Mouse (Mus musculus): ENCODE results near the gene Nat8f1.
A peak's percentile ranks its signal among the peaks of the same experiment; 100 is the strongest.
"Not testable (repeated sequence)": the region's sequence is repeated elsewhere in the genome, so short reads cannot be mapped to it uniquely, and the experiment has no call there.

Gene Nat8f1

DNA sequence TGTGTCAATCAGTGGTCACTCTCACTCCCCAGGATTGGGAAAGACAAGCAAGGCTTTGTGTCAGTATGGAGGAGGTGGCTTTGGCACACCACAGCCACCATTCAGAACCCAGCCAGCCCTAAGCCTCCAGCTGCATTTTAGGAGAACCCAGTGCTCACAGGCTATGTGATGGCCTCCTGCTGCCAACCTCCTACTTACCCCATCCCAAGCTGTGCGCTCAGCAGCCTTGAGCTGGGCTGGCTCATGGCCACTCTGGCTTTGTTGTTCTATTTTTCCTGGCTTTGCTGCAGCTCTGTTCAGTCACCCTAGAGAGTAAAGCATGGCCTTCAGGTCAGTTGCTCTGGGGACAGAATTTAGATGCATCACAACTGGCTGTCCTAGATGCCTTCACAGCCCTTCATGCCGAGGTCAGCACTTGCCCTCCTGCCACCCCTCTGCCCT is 8.6 kb downstream of the Nat8f1 start:
- peak; percentile 68 for DNase-seq (ENCODE audit: low read depth, low spot score)

DNA sequence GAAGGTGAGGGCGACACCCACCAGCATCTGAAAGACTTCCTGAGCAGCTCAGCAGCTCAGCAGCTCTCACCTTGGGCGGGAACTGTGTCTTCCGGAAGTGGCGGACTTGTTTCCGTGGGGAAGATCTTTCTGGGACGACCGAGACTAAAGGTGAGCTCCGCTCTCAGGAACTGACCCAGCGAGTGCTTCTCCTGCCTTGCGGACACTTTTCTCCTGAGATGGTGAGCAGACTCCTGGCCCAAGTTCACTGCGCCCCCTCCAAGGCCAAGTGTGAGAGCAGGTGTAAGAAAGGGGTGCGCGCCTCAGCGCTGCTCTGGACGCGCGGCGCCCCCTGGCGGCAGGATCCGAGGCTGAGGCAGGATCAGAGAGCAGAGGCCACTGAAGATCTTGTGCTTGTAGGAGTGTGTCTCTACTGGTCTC is 10.8 kb downstream of the Nat8f1 start, which contains the start of gene Nat8f4:
TSS of gene Nat8f4 (minus strand) at position 243 of the 420 bp plus-strand sequence.
- peak; percentile 8 for DNase-seq (ENCODE audit: low read depth, low spot score)

DNA sequence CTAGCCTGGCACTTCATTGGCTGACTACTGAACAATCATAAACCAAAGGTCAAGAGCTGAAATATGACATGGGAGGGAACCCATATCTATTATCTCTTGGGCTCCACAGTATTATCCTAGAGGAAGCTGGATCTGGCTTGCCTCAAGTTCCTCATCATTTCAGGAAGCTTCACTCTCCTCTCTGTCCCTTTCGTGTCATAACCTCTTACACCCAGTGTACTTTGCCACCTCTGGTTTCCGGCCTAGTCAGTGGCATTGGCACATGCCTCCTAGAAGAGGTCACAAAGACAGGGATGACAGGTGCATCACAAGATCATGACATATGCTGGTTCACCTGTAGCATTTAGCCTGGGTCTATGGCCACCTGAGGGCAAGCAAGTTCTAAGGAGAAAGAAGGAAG is 13.2 kb downstream of the Nat8f1 start:
- DNase-seq (ENCODE audit: low read depth, low spot score) = no peak

DNA sequence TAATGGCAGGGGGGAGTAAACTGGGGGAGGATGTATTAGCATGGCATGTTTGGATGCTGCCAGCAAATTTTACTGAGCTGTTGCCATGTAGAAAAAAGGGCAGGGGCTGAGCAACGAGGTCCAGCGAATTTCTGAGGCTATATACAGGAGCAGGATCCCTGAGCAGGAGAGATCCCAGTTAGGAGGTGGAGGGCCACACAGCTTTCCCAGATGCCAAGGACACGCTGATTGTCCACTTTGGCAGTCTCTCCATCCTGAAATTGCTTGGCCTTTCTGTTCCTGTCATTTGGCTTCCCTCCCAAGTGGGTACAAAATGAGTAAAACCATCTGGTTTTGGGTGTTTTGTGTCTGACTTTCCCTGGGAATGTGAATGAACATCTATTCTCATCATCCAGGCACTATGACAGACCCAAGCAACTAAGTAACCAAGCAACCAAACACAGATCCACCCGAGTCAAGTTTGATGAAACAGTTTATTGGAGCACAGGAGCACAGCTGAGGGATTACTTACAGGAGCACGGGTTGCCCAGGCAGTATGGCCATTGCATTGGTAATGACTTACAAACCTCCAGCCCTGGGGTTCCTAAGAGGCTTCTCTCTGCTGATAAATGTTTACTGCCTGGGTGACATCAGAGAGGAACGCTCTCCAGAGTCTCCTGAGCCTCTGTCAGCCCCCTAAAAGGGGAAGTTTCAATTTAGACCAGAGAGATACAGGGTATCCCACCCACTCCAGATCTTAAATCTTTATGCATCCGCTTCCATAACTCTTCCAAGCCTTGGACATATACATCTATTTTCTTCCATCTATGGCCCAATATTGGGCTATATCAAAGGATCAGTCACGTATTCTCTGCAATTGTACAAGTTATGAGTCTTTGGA is 16.7 kb downstream of the Nat8f1 start:
- not testable (repeated sequence) for DNase-seq (ENCODE audit: low read depth, low spot score)

DNA sequence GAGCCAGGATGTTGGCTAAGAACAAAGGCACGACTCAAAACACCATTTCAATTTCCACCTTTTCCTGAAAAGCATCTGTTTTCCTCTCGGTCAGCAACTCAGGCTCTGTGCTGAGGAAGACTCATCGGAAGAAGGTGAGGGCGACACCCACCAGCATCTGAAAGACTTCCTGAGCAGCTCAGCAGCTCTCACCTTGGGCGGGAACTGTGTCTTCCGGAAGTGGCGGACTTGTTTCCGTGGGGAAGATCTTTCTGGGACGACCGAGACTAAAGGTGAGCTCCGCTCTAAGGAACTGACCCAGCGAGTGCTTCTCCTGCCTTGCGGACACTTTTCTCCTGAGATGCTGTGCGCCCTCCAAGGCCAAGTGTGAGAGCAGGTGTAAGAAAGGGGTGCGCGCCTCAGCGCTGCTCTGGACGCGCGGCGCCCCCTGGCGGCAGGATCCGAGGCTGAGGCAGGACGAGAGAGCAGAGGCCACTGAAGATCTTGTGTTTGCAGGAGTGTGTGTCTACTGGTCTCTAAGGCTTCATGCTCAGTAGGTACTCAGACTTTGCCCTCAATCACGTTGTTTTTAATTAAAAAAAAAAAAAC is 20.3 kb downstream of the Nat8f1 start:
- not testable (repeated sequence) for DNase-seq (ENCODE audit: low read depth, low spot score)

DNA sequence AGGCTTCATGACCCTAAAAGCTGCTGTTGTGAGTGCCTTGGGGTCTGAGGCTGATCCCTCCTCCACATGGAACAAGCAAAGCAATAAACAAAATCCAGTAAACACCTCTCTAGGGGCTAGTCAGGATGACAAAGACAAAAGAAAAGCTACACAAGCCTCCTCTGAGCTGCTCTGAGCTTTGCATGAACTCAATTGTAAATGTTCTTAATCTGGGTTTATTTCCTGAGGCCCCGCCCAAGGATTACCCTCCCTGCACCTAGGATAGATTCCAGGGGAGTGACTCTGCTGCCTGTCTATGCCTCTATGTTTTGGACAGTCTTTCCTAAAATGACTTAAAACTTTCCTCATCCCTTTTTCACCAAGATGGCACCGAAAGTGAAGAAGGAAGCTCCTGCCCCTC is 26.5 kb downstream of the Nat8f1 start:
- no peak for DNase-seq (ENCODE audit: low read depth, low spot score)

DNA sequence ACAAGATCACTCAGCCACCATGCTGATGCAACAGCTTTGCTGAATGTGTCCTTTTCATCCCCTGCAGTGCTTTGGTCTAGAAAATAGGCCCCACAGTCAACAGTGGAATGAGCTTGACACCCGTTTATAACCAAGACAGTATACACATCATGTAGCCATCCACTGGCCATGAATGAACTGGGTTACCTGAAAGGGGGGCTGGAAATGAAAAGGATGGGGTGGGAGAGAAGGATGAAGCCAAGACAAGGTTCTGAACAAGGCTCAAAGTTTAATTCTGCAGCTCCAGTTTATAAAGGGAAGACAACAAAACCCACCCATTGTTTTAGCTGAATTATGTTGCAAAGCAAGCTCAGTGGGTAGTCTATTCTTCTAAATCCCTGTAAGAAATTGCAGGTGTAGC is 31.2 kb downstream of the Nat8f1 start:
- no peak for DNase-seq (ENCODE audit: low read depth, low spot score)

DNA sequence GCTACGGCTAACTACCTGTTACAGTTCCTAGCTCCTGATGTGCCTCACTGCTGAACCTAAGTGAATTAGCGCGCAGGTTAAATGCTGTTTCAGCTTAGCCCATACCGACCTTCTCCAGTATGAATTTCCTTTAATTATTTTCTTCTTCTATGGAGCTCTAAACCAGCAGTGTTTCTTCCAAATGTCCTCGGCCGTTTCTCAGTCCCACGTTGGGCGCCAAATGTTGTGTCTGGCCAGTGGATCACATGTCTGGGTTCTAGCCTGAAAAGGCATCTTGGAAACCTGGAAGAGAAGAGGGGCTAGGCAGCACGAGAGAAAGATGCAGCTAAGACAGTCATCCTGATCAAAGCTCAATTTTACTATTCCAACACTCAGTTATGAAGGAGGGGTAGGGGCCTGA is 32.2 kb downstream of the Nat8f1 start:
- not testable (repeated sequence) for DNase-seq (ENCODE audit: low read depth, low spot score)

DNA sequence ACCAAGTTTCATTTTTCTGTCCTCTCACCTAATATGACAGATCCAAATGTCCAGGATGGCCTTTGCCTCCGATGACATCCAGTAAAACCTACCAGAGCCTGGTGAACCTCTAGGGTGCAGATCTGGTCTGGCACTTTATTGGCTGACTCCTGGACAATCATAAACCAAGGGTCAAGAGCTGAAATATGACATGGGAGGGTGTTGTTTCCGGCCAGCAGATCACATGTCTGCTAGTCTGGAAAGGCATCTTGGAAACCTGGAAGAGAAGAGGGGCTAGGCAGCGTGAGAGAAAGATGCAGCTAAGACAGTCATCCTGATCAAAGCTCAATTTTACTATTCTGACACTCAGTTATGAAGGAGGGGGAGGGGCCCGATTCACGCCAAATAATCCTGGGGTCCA is 46.5 kb downstream of the Nat8f1 start, which contains the start of gene Nat8f2:
TSS of gene Nat8f2 (minus strand) at position 153 of the 400 bp plus-strand sequence.
- not testable (repeated sequence) for DNase-seq (ENCODE audit: low read depth, low spot score)

DNA sequence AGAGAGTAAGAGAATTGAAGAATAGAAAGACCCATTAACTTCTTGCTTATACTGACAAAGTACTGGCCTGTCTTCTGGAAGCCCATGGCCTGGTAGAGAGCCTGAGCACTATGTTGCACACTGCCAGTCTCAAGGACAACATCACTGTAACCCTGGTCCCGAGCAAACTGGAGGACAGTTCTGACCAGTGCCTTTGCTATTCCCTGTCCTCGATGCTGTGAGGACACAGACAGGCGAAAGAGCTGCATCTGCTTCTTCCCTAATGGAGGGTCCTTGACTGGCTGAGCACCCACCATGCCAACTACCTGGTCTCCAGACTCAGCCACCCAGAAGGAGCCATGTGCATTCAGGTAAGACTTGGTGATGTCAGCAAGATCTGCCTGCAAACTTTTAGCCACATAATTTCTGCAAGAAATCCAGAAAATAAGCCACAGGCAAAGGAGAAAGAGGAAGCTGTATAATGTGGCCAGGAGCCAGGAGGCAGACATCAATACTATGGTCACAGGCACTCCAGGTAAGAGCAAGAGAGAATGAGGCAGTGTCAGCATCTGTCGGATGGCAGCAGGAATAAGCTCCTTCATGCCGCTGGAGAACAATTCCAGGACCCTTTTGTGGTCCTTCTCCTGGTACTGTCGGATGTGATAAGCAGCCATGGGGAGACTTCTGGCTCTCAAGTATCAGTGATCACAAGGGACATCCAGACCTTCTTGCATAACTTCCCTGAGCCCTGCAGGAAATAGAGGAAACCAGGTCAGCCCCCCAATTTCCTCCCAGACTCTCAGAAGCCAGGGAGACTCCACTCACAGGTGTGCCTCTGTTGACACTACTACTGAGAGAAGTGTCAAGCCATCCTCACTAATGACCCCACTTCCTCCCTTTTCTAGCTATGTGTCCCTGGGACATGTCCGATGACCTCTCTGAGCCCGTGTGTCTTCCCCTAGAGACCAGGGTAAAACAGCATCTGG is 47.5 kb downstream of the Nat8f1 start:
- no peak for DNase-seq (ENCODE audit: low read depth, low spot score)

DNA sequence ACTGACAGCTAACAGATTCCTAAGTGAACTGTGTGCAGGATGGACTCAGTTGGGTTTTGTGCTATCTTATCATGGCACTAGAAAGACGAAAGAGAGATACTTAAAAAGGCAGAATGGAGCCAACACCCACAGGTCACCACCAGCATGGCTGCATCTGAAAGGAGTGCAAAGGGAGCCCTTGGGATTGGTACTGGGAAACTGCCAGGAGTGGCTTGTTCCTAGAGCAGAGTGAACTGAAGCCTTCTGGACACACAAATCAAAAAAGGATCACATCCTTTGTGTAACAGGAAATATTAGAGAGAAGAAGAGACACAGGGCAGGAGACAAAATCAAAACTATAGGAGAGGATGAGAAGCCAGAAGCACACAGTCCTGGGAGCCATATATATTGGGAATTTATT is 48.5 kb downstream of the Nat8f1 start:
- DNase-seq (ENCODE audit: low read depth, low spot score) = not testable (repeated sequence)

DNA sequence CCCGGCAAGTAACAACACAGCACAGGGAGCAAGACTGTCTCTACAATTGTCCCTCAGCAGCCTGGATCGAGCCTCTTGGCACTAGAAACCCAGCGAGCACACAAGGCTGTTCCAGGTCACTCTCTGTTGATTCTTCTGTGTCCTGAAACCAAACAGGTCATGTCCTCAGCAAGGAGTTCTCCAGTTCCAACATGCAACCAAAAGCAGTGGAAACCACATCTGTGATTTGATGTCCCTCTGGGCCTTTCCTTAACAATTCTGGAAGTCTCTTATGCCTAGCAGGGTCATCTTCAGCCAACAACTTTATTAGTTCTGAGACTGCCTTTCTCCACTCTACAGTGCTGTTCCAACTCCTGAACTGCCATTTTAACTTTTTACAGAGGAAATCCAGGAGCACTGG is 49.3 kb downstream of the Nat8f1 start:
- DNase-seq (ENCODE audit: low read depth, low spot score) = not testable (repeated sequence)

DNA sequence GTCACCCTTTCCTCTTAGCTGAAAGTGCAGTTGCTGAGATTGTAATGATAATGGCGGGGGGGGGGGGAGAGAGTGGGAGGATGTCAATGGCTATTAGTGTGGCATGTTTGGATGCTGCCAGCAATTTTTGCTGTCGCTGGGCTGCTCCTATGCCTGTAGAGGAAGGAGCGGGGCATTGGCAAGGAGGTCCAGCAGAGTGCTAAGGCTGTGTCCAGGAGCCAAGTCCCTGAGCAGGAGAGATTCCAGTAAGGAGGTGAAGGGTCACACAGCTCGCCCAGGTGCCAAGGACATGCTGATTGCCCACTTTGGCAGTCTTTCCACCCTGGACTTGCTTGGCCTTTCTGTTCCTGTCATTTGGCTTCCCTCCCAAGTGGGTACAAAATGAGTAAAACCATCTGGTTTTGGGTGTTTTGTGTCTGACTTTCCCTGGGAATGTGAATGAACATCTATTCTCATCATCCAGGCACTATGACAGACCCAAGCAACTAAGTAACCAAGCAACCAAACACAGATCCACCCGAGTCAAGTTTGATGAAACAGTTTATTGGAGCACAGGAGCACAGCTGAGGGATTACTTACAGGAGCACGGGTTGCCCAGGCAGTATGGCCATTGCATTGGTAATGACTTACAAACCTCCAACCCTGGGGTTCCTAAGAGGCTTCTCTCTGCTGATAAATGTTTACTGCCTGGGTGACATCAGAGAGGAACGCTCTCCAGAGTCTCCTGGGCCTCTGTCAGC is 50.4 kb downstream of the Nat8f1 start:
- not testable (repeated sequence) for DNase-seq (ENCODE audit: low read depth, low spot score)

DNA sequence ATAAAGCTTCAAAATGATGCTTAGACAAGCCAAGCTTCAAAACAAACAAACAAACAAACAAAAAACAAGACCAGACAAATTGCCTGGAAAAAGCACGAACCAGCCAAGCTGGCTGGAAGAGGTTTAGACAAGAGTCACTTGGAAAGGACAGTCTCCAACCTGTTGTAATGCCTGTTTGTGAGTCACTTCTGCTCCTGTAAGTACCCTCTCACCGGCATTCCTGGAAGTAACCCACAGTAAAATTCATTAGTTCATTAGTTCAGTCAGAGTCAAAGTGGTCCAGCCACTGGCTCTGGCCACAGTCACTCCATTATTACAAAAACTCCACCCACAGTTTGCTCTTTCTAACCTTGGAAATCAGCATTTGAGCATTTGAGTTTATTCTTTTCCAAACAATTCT is 51.6 kb downstream of the Nat8f1 start:
- DNase-seq (ENCODE audit: low read depth, low spot score) = no peak

DNA sequence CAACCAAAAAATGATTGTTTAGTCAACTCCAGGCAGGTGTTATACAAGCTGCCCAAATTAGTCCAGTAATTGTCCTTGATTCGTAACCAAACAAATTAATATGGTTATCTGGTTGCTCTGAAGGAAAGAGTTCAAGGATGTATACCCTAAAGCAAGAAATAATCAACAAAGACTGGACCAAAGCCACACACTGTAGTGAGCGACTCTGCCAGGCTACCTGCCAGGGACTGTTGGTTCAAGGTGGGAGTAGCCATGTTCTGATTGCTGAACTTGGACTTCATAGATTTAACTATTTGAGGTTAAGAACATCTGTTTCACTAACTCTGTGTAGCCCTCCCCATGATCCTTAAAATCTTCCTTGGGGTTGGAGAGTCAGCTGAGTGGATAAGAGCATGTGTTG is 52.4 kb downstream of the Nat8f1 start:
- no peak for DNase-seq (ENCODE audit: low read depth, low spot score)

DNA sequence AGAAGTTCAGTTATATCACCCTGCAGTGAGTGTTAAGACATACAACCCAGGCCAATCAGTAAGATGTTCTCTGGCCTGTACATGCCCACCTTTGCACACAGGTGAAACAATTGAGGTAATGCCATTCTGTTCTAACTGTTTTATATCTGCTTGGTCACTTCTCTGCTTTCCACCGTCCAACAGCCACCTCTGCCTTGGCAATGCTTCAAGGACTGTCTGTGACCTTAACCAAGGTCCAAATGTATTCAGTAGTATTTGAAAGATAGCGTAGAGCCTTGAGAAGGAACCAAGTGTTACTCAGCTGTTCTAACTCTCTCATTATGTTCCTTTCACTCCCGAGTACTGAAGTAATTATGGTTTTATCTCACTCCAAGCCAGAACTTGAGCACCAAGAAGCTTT is 52.9 kb downstream of the Nat8f1 start:
- no peak for DNase-seq (ENCODE audit: low read depth, low spot score)

DNA sequence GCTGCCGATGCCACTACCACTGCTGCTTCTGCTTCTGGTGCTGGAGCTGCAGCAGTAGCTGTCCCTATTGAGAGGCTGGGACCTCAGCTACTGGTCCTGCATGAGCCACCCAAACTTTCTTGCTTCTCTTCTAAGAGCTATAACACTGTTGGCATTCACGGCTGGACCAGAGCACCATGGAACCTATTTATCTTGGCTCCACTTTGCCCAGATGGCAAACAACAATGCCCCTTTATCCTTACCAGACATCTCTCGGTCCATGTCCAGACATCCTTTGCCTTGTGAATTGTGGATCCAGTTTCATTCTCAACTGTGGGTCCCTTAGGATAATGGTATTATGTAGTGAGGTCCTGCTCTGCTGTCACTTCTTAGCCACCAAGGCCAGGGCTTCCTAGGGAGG is 54.2 kb downstream of the Nat8f1 start:
- no peak for DNase-seq (ENCODE audit: low read depth, low spot score)

Data from telencephalon, adult 2 months (tissue).